Mouse (Mus musculus) small intestine, adult 10 weeks (tissue): ENCODE data around the gene Zfp1. TPM values are rescaled to one million over a fixed set of nuclear protein-coding genes. Genes with fewer than 3 reads are reported as not detected.

Source experiments
- polyA plus RNA-seq: library from polyadenylated mRNA; stranded (reverse); fragments of 350-450 nt; fragmentation: Illumina TruSeq; extraction: RNeasy Lipid Tissue Mini Kit (QIAGEN cat#74804); gene quantifications from one replicate; pipeline ENCODE4 v1.2.3, GENCODE M21; 2014; ENCODE audit warnings: low replicate concordance

Zfp1 gene
- 5.7 TPM for polyA plus RNA-seq

GRCm38 (mm10) chr8:111643264-111644141 lies at the start of gene Zfp1:
Gene Zfp1, plus strand, starts transcription at chr8:111643401.

GRCm38 (mm10) chr8:111630105-111630521 lies 13.1 kb upstream of the Zfp1 start, which contains the start of gene Ldhd:
Gene Ldhd, minus strand, starts transcription at chr8:111630374.

GRCm38 (mm10) chr8:111690960-111691445 lies 47.8 kb downstream of the Zfp1 start, which contains the start of gene Ctrb1:
Gene Ctrb1, minus strand, starts transcription at chr8:111691010.

Other genes starting within 250 kb of the Zfp1 start
- gene Fa2h, start 249.6 kb upstream of the Zfp1 start, polyA plus RNA-seq: not detected
- gene Wdr59, start 121.3 kb upstream of the Zfp1 start, polyA plus RNA-seq: 2.9 TPM
- 4.7 TPM for gene Znrf1, start 107.3 kb upstream of the Zfp1 start, polyA plus RNA-seq
- gene Ldhd, start 13.0 kb upstream of the Zfp1 start, polyA plus RNA-seq: 0.67 TPM
- 21.4 TPM for gene Ctrb1, start 47.6 kb downstream of the Zfp1 start, polyA plus RNA-seq
- 0.67 TPM for gene Bcar1, start 100.4 kb downstream of the Zfp1 start, polyA plus RNA-seq
- gene Cfdp1, start 210.9 kb downstream of the Zfp1 start, polyA plus RNA-seq: 59.6 TPM
- 41.7 TPM for gene Tmem170, start 233.3 kb downstream of the Zfp1 start, polyA plus RNA-seq